Mouse (Mus musculus): ENCODE measurements around the gene Vmn2r45.
"Not testable (repeated sequence)": the region's sequence is repeated elsewhere in the genome, so short reads cannot be mapped to it uniquely, and the experiment has no call there.

Gene Vmn2r45

DNA sequence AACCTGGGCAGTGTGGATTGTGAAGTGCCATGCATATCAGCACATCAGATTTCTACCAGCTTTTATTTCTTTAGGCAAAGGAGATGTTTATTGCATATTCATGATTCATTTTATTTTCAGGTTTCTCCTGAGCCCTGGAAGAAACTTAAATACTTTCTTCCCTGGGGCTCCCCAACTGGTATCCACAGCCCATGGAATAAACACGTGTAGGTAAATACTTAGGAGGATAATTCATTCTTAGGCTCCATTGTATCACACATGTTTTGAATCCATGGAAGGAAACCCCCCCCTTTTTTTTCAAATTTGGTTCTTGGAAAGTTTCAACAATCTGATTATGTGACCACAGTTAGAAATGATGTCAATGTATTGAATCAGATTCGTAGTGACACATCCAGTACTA is at the start of gene Vmn2r45:
Gene Vmn2r45, minus strand, starts transcription at position 101 of the 400 bp plus-strand sequence.
- DNase-seq, result not testable (repeated sequence)

Data from kidney, postnatal 10 days (tissue).